Mouse (Mus musculus): ENCODE measurements around the gene Thbs4.

Gene Thbs4

DNA sequence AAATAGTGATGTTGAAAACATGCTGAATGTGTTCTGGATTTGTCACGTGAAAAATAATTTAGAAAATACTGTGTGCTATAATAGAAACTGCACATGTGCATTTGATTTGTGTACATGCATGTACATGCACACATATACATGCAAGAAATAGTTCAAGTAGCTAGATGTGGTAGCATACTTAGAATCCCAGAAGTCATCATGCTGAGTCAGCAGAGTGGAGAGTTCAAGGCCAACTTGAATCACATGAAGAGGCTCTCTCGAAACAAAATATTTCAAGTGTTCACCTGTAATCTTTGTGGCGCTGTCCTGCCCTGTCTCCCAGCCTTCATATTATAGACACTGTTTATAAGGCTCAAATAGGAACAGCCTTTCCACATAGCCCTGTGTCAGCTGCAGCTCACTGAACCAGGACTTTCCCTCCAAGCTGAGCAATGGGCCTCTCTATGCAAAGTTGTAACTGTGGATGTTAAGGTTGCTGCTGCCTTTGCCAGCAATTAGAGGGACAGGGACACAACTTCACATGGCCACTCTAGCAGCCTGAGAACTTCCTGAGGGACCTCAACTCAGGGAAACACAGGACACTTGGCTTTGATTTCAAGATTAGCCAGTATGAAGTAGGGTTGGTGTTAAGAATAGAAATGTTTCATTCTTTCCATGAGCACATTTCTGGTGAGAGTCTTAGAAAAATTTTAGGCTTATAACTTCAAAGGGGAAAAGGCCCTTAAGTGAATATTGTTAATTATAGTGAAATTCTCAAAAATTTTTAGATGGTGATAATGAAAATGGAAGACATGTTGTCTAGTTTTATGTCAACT lies 76.6 kb downstream of the Thbs4 start:
- DNase-seq (ENCODE audit: low spot score), result no peak

DNA sequence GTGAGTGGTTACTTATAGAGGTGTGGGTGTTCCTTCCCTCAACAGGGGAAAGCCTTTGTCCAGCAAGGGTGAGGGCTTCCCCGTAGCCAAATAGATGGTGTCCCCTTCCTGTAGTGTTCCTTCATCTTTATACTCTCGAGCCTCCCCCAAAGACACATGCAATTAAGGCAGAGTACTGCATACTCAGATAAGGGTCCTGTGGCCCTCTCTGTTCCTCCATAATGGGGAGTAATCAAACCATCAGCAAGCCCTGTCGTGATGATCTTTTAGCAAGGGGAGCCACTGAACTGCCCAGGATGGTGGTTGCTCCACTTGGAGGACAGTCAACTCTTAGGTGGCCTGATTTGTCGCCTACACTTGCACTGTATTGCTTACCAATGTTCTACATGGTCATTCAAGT lies 82.0 kb downstream of the Thbs4 start:
- DNase-seq (ENCODE audit: low spot score), result no peak

DNA sequence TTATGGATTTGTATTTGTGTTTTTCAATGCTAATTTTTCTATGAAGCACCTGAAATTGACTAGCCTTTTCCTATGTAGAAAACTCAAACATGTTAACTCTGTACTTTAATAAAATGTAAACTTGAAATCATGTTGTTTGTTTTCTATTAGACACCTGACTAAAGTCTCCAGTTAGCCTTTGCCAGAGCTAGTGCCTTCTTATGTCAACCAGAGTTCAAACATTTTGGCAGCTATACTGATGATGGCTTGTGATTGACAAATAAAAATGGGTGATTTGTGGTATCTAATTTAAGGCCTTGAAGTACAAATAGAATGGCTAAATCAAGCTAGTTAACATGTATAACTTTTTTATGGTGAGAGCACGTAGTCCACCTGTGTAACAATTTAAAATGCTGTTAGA lies 82.8 kb downstream of the Thbs4 start:
- no peak for DNase-seq (ENCODE audit: low spot score)

DNA sequence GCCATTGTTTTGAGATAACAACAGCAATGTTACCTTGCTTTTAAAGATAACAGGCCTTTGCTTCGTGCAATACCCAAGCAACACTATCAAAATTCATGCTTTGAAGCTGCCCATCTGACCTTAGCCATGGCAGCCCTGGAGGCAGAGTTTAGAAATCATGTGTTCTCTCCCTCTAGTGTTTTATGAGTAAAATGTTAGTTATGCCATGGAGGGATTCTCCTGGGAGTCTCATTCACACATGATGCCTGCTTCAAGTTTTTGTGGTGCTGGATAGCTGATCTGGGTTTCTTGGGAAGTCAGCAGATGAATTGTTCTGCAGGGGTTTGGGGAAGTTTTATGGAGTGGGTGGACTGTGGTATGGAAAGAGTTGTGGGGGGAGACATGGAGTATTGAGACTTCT lies 84.3 kb downstream of the Thbs4 start:
- no peak for DNase-seq (ENCODE audit: low spot score)

DNA sequence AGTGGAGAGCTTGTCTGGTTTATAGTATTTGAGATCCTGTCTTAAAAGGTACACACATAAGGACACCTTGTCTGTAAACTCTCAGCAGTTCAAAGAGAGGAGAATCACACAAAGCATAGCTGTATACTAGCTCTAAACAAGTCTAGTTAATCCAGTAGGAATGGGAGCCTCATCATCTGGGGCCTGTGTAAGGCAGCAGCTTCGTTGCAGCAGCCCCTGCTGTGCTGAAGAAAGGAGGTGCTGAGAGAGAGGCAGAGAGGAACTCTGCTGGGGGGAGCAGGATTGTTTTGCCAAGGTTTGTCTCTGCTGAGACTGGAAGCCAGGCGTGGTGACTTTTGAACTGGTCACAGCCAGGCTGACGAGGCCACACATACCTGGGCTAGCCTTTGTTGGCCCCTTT lies 85.1 kb downstream of the Thbs4 start:
- no peak for DNase-seq (ENCODE audit: low spot score)

DNA sequence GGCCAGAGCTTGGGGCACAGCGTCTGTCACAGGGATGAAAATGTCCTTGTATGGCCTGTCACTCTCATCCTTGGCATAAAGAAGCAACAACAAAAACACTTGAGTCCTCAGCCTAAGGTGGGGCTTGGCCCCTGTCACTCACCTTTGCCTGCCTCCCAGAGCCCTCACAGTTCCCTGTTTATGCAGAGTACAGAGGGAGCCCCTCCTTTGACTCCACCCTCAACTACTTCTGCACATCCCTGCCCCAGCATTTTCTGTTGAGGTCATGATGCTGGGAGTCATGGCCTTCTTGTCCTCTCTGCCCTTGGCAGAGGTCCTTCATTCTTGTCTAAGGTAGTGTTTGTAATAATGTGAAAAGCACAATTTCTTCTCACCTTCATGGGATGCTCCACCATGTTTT lies 86.2 kb downstream of the Thbs4 start:
- no peak for DNase-seq (ENCODE audit: low spot score)

DNA sequence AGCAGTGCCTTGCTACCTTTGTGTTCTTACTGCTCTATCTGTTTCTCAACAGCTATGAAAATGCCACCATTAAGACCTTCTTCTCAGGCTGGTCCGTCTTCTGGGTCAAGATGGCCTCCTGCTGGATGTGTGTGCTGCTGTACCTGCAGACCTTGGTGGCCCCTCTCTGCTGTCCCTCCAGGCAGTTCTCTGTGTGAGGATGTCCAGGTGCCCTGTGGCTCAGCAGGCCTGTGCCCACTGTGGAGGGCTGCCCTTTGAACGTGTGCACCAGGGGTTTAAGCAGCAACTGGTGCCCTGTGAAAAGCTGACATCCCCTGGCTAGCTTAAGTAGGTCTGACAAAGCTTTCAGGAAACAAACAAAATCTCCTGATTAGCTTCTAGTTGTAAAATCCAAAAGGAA lies 86.7 kb downstream of the Thbs4 start:
- no peak for DNase-seq (ENCODE audit: low spot score)

DNA sequence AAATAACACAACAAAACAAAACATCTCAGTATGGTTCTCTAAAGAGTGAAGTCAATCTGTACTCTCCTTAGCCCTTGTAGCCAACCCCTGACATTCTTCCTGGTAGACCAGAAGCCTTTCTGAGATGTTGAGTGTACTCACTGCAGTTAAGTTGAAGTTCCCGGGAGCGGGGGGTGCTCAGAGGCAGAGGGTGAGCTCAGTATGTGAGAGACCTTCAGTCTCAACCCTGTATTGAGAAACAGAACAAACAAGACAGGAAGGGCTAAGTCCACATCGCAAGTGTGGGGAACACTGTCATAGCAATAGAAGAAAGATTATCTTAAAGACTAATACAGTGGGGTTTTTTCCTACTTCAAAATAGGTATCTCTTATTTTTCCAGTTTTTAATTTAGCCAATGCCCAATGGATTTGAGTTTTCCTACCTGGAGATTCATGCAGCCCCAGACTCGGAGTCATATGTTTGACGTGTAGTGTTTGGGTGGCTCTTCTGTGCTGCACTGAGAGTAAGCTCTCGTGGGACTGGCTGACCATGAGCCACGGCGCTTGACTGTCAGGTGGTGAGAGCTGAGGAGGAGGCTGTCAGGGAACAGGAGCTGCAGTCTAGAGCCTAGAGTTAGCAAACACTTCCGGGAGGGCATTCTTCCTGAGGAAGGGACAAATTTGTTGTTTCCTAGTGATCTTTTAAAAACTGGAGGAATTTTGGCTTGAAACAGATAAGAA lies 88.1 kb downstream of the Thbs4 start:
- DNase-seq (ENCODE audit: low spot score), result no peak

DNA sequence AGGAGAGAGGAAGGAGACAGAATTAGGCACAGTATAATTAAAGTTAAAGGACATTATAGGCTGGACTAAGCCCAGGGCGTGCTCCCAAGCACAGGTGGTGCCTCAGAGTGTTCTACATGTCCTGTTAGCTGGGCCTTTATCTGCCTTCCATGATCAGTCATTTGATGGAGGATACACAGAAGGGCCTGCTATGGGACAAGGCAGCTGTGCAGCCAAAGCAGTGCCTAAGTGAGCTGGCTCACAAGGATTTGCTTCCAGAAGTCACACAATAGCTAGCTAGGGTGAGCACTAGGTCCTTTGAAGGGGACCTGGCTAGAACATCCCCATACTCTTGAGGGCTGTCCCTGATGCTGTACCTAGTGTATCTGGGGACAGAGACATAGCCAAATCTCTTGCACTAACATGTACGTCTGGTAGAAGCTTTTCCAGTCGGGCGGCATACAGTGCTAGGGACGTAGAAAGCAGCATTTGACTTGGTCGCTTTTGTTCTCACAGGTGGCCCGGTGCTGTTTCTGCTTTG lies 89.5 kb downstream of the Thbs4 start:
- no peak for DNase-seq (ENCODE audit: low spot score)

DNA sequence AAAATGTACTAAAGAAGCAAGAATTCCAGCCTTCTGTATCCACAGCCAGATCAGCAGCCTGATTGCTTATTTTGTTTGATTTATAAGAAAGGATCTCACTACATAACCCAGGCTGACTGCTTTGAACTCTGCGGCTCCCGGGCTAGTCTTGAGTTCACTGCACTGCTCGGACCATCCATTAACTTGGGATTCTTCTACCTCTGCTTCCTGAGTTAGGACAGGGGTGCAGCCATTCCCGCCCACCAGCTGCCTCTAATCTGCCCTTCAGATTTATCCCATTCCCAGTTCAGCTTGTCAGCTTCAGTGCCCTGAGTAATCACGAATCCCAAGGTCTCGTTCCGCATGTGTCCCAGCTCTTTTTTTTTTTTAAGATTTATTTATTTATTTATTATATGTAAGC lies 90.4 kb downstream of the Thbs4 start:
- no peak for DNase-seq (ENCODE audit: low spot score)

DNA sequence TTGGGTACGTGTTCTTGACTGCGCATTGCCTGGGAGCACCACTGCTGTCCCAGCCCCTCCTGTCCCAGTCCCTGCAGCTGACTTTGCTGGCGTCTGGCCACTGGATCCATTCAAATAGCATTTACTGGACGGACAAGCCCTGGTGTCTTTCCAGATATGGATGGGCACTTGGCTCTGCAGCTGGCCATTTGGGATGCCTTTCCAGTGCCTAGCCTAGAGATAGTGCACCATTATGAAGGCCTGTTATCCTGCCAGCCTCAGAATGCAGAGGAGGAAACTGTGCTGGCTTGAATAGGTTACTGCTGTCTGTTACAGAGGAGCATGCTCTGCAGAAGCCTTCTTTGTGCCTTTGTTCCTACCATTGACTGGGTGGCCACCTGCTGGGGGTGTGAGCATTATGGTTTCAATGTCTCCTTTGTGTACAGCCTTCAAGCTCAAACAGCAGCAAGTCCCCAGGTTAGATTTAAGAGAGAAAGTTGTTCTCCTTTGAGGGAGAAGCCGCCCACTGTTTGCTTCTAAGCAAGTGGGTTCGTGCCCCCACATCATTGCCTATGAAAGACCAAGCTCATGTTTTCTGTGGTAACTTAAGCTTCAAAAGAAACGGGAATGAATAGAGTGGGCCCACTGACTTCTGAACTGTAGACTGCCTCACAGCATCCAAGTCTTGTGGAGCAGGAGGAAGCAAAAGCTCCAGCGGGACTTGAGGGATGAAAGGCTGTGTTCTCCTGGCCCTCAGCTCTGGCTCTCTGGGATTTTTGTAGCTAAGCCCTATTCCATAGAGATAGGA lies 91.2 kb downstream of the Thbs4 start:
- DNase-seq (ENCODE audit: low spot score), result peak; percentile 49

DNA sequence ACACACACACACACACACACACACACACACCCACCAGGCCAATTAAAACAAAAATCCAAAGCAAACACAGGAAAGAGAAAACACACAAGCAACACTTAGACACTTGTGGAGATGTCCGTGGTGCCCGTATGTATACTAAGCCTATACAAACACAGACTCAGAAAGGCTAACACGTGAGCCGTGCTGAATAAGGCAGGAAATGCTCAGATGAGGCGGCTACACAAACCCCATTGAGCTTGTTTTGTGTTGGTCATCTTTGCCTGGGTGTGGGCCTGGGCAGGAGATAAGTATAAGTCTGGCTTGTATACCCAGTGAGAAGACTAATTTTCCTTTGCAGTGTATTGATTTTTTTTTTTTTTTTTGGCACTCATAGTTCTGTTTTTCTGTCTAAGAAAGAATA lies 92.6 kb downstream of the Thbs4 start:
- no peak for DNase-seq (ENCODE audit: low spot score)

All from testis, postnatal 14 days (tissue).